Mouse (Mus musculus): ENCODE data around the gene Cfap45.

Gene Cfap45

DNA sequence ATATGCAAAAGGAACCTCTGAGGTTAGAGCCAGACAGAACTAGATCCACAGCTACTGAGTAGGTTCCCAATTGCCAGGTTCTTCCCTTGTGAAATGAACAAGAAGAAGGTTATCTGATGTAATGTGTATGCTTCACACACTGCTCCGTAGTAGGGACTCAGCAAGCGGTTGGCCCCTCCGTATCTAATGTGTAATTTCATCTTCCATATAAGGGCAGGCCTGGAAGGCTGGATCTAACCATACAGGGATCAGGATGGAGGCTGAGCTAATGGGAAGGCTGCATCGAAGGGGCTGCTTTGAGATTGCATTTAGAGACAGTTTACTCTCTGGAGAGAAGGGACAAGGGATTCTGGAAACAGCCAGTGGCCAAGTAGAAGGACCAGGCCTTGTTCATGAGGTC, 47.2 kb downstream of the Cfap45 start:
- DNase-seq: no peak

DNA sequence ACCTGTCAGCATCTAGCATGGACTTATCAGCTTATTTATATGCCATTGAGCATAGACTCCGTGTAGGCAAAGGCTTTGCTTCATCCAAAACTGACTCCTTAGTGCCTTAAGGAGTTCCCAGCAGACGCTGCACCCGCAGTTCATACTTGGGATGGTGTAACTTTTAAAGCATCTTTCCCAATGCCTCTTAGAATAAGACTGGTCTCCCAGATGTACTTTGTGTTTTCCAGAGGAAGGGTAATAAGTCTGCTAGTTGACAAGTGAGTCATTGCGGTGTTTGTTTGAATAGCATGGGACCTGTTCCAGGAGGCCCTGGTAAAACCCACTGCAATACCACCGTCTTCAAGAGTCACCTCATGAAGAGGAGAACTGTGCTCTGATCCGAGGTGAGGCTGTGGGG, 59.5 kb downstream of the Cfap45 start:
- no peak for DNase-seq

- DNase-seq: no peak
Observed at GRCm38 (mm10) chr1:172582436-172582835, 61.8 kb downstream of the Cfap45 start.

DNA sequence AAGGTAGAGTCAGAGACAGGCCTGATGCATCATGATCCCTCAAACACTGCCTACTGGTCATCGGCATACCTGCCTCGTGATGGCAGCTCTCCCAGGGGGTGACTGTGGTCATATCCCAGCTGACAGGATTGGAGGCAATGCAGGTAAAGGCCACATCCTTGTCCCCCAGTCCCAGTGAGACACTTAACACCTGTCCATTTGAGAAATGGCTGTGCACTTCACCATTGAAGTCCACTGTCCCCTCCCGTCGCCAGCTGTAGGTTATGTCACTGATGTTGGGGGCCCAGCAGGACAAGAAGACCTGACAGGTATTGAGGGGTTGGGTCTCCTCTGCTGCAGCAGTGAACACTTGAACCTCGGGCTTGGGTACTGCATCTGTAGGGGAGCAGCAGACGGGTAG, 63.7 kb downstream of the Cfap45 start:
- DNase-seq: no peak

DNA sequence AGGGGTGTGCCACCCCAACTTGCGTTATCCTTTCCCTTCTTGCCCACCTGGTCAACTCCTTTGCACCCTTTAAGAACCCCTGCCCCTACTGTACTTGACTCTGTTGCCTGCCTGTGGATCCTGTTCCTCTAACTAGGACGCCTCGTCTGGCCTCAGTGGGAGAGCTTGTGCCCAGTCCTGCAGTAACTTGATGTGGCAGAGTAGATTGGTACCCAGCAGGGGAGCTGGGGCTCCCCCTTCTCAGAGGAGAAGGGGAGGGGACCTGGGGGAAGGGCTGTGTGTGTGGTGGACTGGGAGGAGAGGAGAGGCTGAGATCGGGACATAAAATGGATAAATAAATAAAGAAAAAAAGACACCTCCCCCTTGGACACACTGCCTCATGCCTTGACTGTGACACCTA, 64.4 kb downstream of the Cfap45 start:
- no peak for DNase-seq

GRCm38 (mm10) chr1:172585612-172586567, 65.3 kb downstream of the Cfap45 start:
- peak in 1 of 2 experiments; percentile 10 for DNase-seq

DNA sequence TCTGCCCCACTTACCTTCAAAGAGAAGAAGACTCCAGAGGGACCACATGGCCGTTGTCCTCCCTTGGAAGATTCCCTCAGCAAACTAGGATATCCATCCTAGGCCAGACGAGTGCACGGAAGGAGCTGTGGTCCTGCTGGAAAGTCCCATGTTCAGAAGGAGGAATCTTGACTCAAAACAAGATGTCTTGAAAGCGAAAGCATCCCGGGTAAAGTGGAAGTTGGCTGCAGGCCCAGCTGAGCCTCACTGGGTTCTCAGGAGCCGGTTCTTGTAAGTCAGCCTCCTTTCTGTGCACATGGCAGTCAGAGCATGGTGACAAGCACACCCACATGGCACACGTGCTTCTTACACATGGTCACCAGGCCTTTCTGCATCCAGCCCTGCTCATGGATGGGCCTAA, 69.8 kb downstream of the Cfap45 start, which contains the start of gene Slamf8:
Gene Slamf8, minus strand, starts transcription at position 184 of the 400 bp plus-strand sequence.
- no peak for DNase-seq

DNA sequence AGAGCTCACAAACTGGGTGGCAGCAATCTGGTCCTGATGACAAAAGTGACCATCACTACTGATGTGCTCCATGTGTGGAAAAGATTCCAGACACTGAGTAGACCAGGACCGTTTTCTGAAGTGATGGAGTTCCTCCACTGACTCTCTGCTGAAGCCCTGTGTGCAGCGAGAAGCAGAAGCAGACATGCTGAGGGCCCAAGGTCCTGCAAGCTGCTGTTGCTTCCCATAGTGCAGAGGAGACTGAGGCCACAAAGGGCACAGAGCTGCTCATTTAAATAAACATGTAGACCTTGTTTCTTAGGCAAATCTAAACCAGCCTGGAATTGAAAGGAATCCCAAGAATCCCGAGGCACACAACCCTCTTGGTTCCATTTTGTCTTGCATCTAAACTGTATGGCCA, 72.7 kb downstream of the Cfap45 start:
- no peak for DNase-seq

DNA sequence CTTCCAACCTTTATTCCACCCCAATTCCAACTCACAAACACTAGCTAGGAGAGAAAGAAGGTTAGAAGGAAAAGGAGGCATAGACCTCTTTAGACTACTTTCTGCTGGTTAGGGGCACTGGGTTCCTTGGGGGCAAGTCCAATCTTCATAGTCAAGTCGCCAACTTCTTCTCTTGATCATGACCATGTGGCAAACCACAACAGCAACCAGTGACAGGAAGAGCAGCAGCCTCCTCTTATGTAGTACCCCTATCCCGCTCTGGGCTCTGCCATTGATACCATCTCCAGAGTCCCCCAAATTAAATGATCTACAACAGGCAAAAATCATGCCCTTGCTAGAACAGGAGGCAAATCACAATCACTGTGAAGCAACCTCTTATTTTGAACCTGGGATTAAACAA, 73.4 kb downstream of the Cfap45 start:
- no peak for DNase-seq

DNA sequence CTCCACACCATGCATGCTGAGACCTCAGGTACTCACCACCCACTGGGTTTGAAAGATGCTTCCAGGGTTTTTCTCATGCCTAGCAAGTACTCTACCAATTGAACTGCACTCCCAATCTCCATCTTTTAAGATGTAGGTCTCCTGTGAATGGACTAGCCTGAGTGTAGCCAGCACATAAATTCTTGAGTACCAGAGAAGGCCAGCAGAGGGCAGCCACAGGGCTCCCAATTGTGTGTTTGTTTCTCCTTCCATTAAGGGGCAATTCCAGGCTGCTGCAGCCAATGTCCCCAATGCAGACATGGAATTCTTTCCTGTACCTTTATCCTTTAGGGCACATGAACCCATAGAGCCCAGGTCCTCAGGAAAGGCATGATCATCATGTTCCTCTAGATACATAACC, 73.9 kb downstream of the Cfap45 start:
- peak; percentile 15 to 36 for DNase-seq

Data from cerebellum, postnatal 36 days (tissue).